Mouse (Mus musculus) small intestine, adult 2 months (tissue): ENCODE data around the gene Rabep1. TPM values are rescaled to one million over a fixed set of nuclear protein-coding genes. Genes with fewer than 3 reads are reported as not detected.
"Not testable (repeated sequence)": the region's sequence is repeated elsewhere in the genome, so short reads cannot be mapped to it uniquely, and the experiment has no call there.

Experiments used
- H3K27ac ChIP-seq: fragments of 200-500 bp; 2 replicates; pipeline ENCODE4 v1.5.1; 2012; ENCODE audit warnings: low read depth, low read length, control low read depth, inconsistent platforms; ENCODE audit not compliant: insufficient read depth
- H3K27me3 ChIP-seq: fragments of 200-500 bp; 2 replicates; pipeline ENCODE4 v1.6.1; 2012; ENCODE audit warnings: mild to moderate bottlenecking, moderate library complexity, low read length, inconsistent platforms; ENCODE audit not compliant: control insufficient read depth, insufficient read depth
- H3K36me3 ChIP-seq: fragments of 200-500 bp; 2 replicates; pipeline ENCODE4 v1.6.1; 2012; ENCODE audit warnings: mild to moderate bottlenecking, low read length, control low read depth, inconsistent platforms; ENCODE audit not compliant: control insufficient read depth, insufficient read depth
- H3K4me1 ChIP-seq: fragments of 200-500 bp; 2 replicates; pipeline ENCODE4 v1.6.1; 2012; ENCODE audit warnings: low read length, inconsistent platforms, mixed read lengths; ENCODE audit not compliant: control insufficient read depth, insufficient read depth, insufficient read length
- H3K4me3 ChIP-seq: fragments of 200-500 bp; 2 replicates; pipeline ENCODE4 v1.5.1; 2012; ENCODE audit warnings: low read depth, mild to moderate bottlenecking, control low read depth, inconsistent platforms, low read length, moderate library complexity
- CTCF ChIP-seq: fragments of 200-500 bp; IDR thresholded peaks from 2 replicates; pipeline ENCODE4 v1.5.1; 2012; ENCODE audit warnings: low read depth, mild to moderate bottlenecking, control low read depth, inconsistent platforms, low read length, moderate library complexity, mixed read lengths; ENCODE audit not compliant: insufficient replicate concordance, insufficient read length; ENCODE audit errors: extremely low read depth
- POLR2A ChIP-seq: fragments of 200-500 bp; IDR thresholded peaks from 2 replicates; pipeline ENCODE4 v1.6.1; 2012; ENCODE audit warnings: low read depth, mild to moderate bottlenecking, control low read depth, inconsistent platforms, low read length, moderate library complexity
- WGBS: fragments of 180-500 bp; shearing (Covaris S2); methylation state at CpG from one replicate; pipeline ENCODE4 v1.1.7; 2018; 5-methylcytosine and 5-hydroxymethylcytosine counted together
- polyA plus RNA-seq: library from polyadenylated mRNA; depleted of rRNA; stranded (reverse); fragments of >200 nt; gene quantifications from 2 replicates; pipeline ENCODE4 v1.2.3, GENCODE M21; 2012

Rabep1 gene
- polyA plus RNA-seq, 1 experiment, result 1.7 TPM

DNA sequence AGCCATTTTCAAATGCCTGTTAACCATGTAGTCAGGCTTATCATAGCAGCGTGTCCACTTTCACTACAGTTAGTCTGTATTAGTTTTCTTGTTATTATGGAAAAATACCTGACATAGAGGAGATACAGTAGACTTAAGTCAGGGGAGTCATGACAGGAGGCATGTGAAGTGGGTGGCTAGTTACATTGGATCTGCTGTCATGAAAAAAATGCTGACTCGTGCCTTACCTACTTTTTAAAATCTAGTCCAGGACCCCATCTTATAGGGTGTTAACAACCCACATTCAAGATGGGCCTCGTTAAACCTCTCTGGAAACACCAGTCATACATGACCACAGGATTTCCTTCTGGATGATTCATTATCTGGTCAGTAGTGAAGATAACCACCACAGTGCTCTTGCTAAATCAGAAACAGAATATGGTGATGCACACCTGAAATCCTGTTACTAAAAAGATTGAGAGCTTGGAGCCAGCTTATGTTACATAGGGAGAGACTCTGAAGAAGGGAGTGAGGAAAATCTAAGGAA lies 38.4 kb downstream of the Rabep1 start:
- 88% methylated on average over 3 of the region's 3 CpGs for WGBS
- Histone ChIP-seq H3K4me1 (no peaks in the 10 kb centered on the region), H3K36me3 (peaks cover 17% of the 10 kb centered on the region), H3K27ac (no peak overlapping the region), H3K27me3 (no peaks in the 10 kb centered on the region), H3K4me3 (no peak overlapping the region)
- TF ChIP-seq POLR2A (no peak), CTCF (no peak)

DNA sequence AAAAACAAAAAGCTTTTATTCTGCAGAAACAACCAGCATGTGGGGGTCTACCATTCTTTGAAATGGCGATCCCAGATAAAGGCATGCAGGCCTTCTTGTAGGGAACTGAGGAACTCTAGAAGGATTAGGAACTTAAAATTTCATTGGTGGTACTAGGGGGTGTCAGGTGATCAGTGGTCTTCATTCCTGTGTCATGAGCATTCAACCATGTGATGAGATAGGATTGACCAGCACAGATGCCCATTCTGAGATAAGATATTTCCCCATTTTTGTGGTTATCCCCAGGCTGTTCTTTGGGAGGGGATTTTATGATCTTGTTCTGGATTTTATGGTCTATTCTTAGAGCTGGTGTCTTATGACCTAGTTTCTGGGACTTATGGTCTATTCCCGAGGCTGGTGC lies 46.1 kb downstream of the Rabep1 start:
- H3K36me3 ChIP-seq, result peaks cover 31% of the 10 kb centered on the region
- 0 out of 2 replicates have a peak, but pooled peaks cover 2% of the 10 kb centered on the region for H3K4me1 ChIP-seq
- H3K27ac ChIP-seq, result no peak overlapping the region
- H3K4me3 ChIP-seq, result no peak overlapping the region
- no peak for TF ChIP-seq CTCF
- no peak for TF ChIP-seq POLR2A
- no peaks in the 10 kb centered on the region for H3K27me3 ChIP-seq
- WGBS, result 82% methylated on average over 2 of the region's 2 CpGs

DNA sequence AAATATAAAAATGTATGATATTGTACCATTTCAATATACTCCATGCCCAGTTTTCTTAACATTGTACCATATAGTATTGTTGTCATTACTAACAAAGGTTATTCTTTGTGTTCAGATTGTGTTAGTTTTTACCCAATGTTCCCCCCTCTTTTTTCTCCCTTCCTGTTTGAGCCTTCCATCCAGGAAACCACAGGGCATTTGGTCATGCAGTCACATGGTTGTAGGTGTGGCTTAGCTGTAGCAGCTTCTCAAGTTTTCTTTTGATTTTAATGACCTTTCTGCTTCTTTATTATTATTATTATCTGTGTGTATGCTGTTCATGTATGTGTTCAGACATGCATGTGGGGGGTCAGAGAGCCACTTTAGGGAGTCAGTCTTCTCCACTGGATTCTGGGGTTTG lies 47.0 kb downstream of the Rabep1 start:
- Histone ChIP-seq H3K27ac (no peak overlapping the region), H3K27me3 (no peaks in the 10 kb centered on the region), H3K4me3 (no peak overlapping the region), H3K4me1 (0 out of 2 replicates have a peak, but pooled peaks cover 2% of the 10 kb centered on the region), H3K36me3 (peaks cover 31% of the 10 kb centered on the region)
- TF ChIP-seq POLR2A (no peak), CTCF (no peak)

DNA sequence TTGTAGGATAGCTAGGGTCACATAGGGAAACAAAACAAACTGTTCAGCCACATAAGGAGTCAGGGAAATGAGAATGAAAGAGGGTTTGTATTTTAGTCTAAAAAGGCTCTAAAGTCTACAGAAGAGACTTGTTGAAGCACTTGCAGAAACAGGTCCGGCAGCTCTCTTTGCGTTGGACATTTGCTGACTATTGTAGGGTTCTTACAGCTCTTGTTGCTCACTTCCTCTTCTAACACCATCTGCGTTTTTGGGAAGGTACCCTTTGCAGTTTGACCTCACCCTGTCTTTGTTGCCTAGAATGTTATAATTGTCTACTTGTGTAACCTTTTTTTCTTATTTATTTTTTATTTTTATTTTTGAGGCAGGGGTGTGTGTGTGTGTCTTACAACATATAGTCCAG lies 53.1 kb downstream of the Rabep1 start:
- Histone ChIP-seq H3K4me3 (no peak overlapping the region), H3K27ac (no peak overlapping the region), H3K27me3 (no peaks in the 10 kb centered on the region), H3K36me3 (peaks cover 23% of the 10 kb centered on the region), H3K4me1 (no peaks in the 10 kb centered on the region)
- TF ChIP-seq POLR2A, result no peak
- no peak for TF ChIP-seq CTCF
- WGBS, result 77% methylated on average over 3 of the region's 3 CpGs

DNA sequence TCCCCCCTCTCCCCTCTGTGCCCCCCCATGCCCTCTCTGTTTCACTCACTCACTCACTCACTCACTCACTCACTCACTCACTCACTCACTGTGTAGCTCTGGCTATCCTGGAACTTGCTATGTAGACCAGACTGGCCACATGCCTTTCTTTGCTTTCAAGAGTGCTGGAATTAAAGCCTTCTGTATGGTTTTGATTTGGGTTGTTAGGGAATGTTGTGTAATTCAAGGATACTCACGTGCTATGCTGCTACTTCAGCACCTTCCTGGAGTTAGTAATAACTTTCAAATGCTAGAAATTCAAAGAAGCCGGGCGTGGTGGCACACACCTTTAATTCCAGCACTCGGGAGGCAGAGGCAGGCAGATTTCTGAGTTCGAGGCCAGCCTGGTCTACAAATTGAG lies 53.6 kb downstream of the Rabep1 start:
- WGBS, result 86% methylated on average over 5 of the region's 5 CpGs
- not testable (repeated sequence) for H3K27me3 ChIP-seq, H3K4me3 ChIP-seq, H3K4me1 ChIP-seq, H3K27ac ChIP-seq
- peaks cover 25% of the 10 kb centered on the region for H3K36me3 ChIP-seq

DNA sequence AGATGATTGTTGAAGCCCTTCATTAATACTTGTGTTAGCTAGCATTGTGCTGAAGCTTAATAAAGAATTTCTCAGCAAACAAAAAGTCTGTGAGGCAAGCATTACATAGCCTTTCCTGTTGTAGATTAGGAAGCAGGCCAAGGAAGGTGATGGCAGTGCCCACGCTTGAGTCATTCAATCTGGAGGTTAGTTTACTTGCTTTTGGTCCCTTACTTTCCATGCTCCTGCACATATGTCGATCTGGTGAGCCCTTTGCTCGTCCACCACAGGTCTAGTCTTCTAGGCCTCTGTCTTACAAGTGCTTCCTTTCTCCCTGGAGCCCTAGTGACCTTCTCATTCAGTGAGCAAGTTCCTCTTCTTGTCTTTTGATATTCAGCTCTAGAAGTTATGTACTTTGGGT lies 62.1 kb downstream of the Rabep1 start:
- TF ChIP-seq POLR2A, result no peak
- WGBS, result 81% methylated on average over 3 of the region's 3 CpGs
- H3K4me3 ChIP-seq, result no peak overlapping the region
- H3K27me3 ChIP-seq, result no peaks in the 10 kb centered on the region
- peaks cover 29% of the 10 kb centered on the region for H3K36me3 ChIP-seq
- no peaks in the 10 kb centered on the region for H3K4me1 ChIP-seq
- H3K27ac ChIP-seq, result no peak overlapping the region

DNA sequence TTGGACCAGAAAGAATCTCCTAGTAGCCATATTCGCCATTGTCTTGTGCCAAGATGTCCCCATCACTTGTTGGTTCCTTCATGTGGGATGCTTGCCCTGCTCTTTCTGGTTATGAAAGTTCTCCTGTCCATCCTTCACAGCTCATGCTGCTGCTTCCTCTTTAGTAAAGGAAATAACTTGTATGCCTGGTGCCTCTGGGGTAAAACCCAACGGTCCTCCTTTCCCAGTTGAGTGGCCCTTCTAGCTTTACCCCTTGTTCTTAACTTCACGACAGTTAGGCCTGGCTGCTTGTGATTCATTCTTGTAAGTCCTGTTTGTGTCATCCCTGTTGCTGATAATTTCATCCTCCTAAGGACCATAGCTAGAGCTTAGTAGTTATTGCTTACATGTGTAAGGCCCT lies 66.7 kb downstream of the Rabep1 start:
- WGBS, result 92% methylated on average over 3 of the region's 3 CpGs
- peaks cover 28% of the 10 kb centered on the region for H3K36me3 ChIP-seq
- no peaks in the 10 kb centered on the region for H3K4me1 ChIP-seq
- H3K27ac ChIP-seq, result no peak overlapping the region
- TF ChIP-seq POLR2A (no peak), CTCF (no peak)
- H3K27me3 ChIP-seq, result no peaks in the 10 kb centered on the region
- H3K4me3 ChIP-seq, result no peak overlapping the region

DNA sequence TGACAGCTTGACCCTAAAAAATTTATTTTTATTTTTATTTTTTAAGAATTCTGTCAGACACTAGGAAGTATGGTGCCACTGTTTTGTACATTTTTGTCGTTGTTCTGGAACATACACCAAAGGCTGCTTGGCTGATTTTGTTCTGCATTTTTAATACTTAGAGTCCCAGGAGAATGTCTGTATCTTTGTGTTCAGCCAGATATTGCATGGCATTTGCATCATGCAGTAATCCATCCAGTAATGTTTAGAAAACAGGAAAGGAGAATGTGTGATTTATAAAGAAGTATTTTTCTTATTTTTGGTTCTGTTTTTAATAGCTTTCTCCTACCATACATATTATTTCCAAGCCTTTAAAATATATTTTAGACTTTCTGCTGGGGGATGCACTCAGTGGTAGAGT lies 67.3 kb downstream of the Rabep1 start:
- peaks cover 25% of the 10 kb centered on the region for H3K36me3 ChIP-seq
- no peak overlapping the region for H3K27ac ChIP-seq
- H3K4me3 ChIP-seq, result no peak overlapping the region
- no peak for TF ChIP-seq CTCF
- H3K27me3 ChIP-seq, result no peaks in the 10 kb centered on the region
- WGBS, result 89% methylated on average over 1 of the region's 1 CpGs
- H3K4me1 ChIP-seq, result no peaks in the 10 kb centered on the region
